Mouse (Mus musculus) embryonic facial prominence, embryonic 10.5 days (tissue): ENCODE measurements around the gene Cdan1. TPM values are rescaled to one million over a fixed set of nuclear protein-coding genes. Genes with fewer than 3 reads are reported as not detected.
"Not testable (repeated sequence)": the region's sequence is repeated elsewhere in the genome, so short reads cannot be mapped to it uniquely, and the experiment has no call there.

ENCODE experiments used
- DNase-seq: peaks from one replicate; pipeline ENCODE4 v3.0.0-alpha.2; 2017; ENCODE audit warnings: low spot score
- H3K27ac ChIP-seq: fragments of 300-500 bp; sonication (generic); replicated peaks from 2 replicates; pipeline ENCODE4 v1.5.1; 2016; ENCODE audit warnings: mild to moderate bottlenecking
- H3K27me3 ChIP-seq: fragments of 300-500 bp; sonication (generic); replicated peaks from 2 replicates; pipeline ENCODE4 v1.6.1; 2016; ENCODE audit warnings: low read depth, mild to moderate bottlenecking; ENCODE audit not compliant: poor library complexity, severe bottlenecking
- H3K36me3 ChIP-seq: fragments of 300-500 bp; sonication (generic); replicated peaks from 2 replicates; pipeline ENCODE4 v1.6.1; 2016; ENCODE audit warnings: mild to moderate bottlenecking, moderate library complexity
- H3K4me1 ChIP-seq: fragments of 300-500 bp; sonication (generic); 2 replicates; pipeline ENCODE4 v1.6.1; 2016
- H3K4me3 ChIP-seq: fragments of 300-500 bp; sonication (generic); 2 replicates; pipeline ENCODE4 v1.5.1; 2016; ENCODE audit warnings: mild to moderate bottlenecking, moderate library complexity
- H3K9me3 ChIP-seq: fragments of 300-500 bp; sonication (generic); 2 replicates; pipeline ENCODE4 v1.6.1; 2016; ENCODE audit warnings: mild to moderate bottlenecking
- WGBS: fragments of 180-500 bp; shearing (Covaris S2); methylation state at CpG from one replicate; pipeline ENCODE4 v1.1.7; 2016; 5-methylcytosine and 5-hydroxymethylcytosine counted together
- polyA plus RNA-seq: library from polyadenylated mRNA; unstranded; fragments of >200 nt; fragmentation: Nextera tagmentation; extraction: Ambion mirVana; gene quantifications from 2 replicates; pipeline ENCODE4 v1.2.1, GENCODE M21; 2016

Gene Cdan1
- polyA plus RNA-seq, 1 experiment from 2014 or later, result 5.7 TPM

- Histone ChIP-seq H3K4me1 (no peaks in the 10 kb centered on the region), H3K36me3 (peaks cover 31% of the 10 kb centered on the region), H3K4me3 (no peak overlapping the region), H3K9me3 (no peaks in the 10 kb centered on the region), H3K27ac (no peak overlapping the region), H3K27me3 (no peaks in the 10 kb centered on the region)
- WGBS, result 87% methylated on average over 3 of the region's 3 CpGs
- DNase-seq, result no peak
These were observed 149.5 kb downstream of the Cdan1 start for GRCm38 (mm10) chr2:120700379-120700885.

- WGBS, result 79% methylated on average over 5 of the region's 5 CpGs
- H3K27me3 ChIP-seq, result no peaks in the 10 kb centered on the region
- peaks cover 41% of the 10 kb centered on the region for H3K36me3 ChIP-seq
- DNase-seq, result no peak
- H3K4me1 ChIP-seq, result no peaks in the 10 kb centered on the region
- no peaks in the 10 kb centered on the region for H3K9me3 ChIP-seq
- no peak overlapping the region for H3K27ac ChIP-seq
- no peak overlapping the region for H3K4me3 ChIP-seq
These were observed 152.2 kb downstream of the Cdan1 start for GRCm38 (mm10) chr2:120697767-120698166.

GRCm38 (mm10) chr2:120681151-120681550 is 168.8 kb downstream of the Cdan1 start:
- WGBS, result 87% methylated on average over 7 of the region's 7 CpGs

GRCm38 (mm10) chr2:120670253-120670652 is 179.7 kb downstream of the Cdan1 start:
- 87% methylated on average over 2 of the region's 2 CpGs for WGBS
- Histone ChIP-seq H3K36me3 (0 out of 2 replicates have a peak, but pooled peaks cover 7% of the 10 kb centered on the region), H3K27ac (no peak overlapping the region), H3K4me1 (no peaks in the 10 kb centered on the region), H3K27me3 (no peaks in the 10 kb centered on the region), H3K9me3 (no peaks in the 10 kb centered on the region), H3K4me3 (no peak overlapping the region)
- no peak for DNase-seq

More at GRCm38 (mm10) chr2:120681151-120681550, 168.8 kb downstream of the Cdan1 start:
- H3K27ac ChIP-seq, H3K9me3 ChIP-seq, H3K4me1 ChIP-seq, H3K27me3 ChIP-seq, H3K4me3 ChIP-seq, DNase-seq: not testable (repeated sequence)
- peaks cover 11% of the 10 kb centered on the region for H3K36me3 ChIP-seq

GRCm38 (mm10) chr2:120667446-120667845 is 182.5 kb downstream of the Cdan1 start:
- Histone ChIP-seq H3K36me3 (0 out of 2 replicates have a peak, but pooled peaks cover 5% of the 10 kb centered on the region), H3K4me3 (no peak overlapping the region), H3K27ac (no peak overlapping the region), H3K9me3 (no peaks in the 10 kb centered on the region), H3K27me3 (no peaks in the 10 kb centered on the region), H3K4me1 (no peaks in the 10 kb centered on the region)
- no peak for DNase-seq
- 91% methylated on average over 2 of the region's 2 CpGs for WGBS

Other genes with a start within 250 kb of the Cdan1 start
- 35.3 and 36.4 TPM in 2 replicates for gene Haus2, start 240.7 kb downstream of the Cdan1 start, polyA plus RNA-seq
- gene Lrrc57, start 240.6 kb downstream of the Cdan1 start, polyA plus RNA-seq, result 26.6 and 27.4 TPM in 2 replicates
- gene Stard9, start 221.0 kb downstream of the Cdan1 start, polyA plus RNA-seq, result 2.6 and 3.4 TPM in 2 replicates
- gene Ttbk2, start 476 bp upstream of the Cdan1 start, polyA plus RNA-seq, result 4.7 and 4.9 TPM in 2 replicates
- gene Ubr1, start 120.6 kb upstream of the Cdan1 start, polyA plus RNA-seq, result 24.5 and 27.3 TPM in 2 replicates
- 3.2 TPM in 2 replicates for gene Tmem62, start 126.9 kb upstream of the Cdan1 start, polyA plus RNA-seq
- 34.0 and 34.2 TPM in 2 replicates for gene Ccndbp1, start 158.3 kb upstream of the Cdan1 start, polyA plus RNA-seq
- gene Epb42, start 186.9 kb upstream of the Cdan1 start, polyA plus RNA-seq, result 5.1 and 5.3 TPM in 2 replicates
- gene Tgm5, start 235.7 kb upstream of the Cdan1 start, polyA plus RNA-seq, result not detected in 2 replicates